Mouse (Mus musculus) lung, embryonic 14.5 days (tissue): Measurements from ENCODE around the gene Hoxb3. TPM values are rescaled to one million over a fixed set of nuclear protein-coding genes. Genes with fewer than 3 reads are reported as not detected.
A peak's percentile ranks its signal among the peaks of the same experiment; 100 is the strongest.

ENCODE experiments used
- ATAC-seq: fragments of 200-750 bp; cut with Nextera tagmentation; 2 replicates; pipeline ENCODE4 v1.8.0; 2017; ENCODE audit warnings: mild to moderate bottlenecking, moderate TSS enrichment, moderate library complexity; ENCODE audit not compliant: insufficient read depth
- DNase-seq: peaks from one replicate; pipeline ENCODE4 v3.0.0-alpha.2; 2015
- H3K27ac ChIP-seq: fragments of 300-500 bp; sonication (generic); 2 replicates; pipeline ENCODE4 v1.5.1; 2014; ENCODE audit warnings: low read depth, mild to moderate bottlenecking, moderate library complexity
- H3K27me3 ChIP-seq: fragments of 300-500 bp; sonication (generic); 2 replicates; pipeline ENCODE4 v1.6.1; 2014; ENCODE audit warnings: low read length, control low read depth; ENCODE audit not compliant: insufficient read depth
- H3K36me3 ChIP-seq: fragments of 300-500 bp; sonication (generic); 2 replicates; pipeline ENCODE4 v1.6.1; 2014; ENCODE audit warnings: control low read depth; ENCODE audit not compliant: insufficient read depth
- H3K4me1 ChIP-seq: fragments of 300-500 bp; sonication (generic); 2 replicates; pipeline ENCODE4 v1.6.1; 2014; ENCODE audit warnings: antibody characterized with exemption, control low read depth; ENCODE audit not compliant: insufficient read depth
- H3K4me2 ChIP-seq: fragments of 300-500 bp; sonication (generic); 2 replicates; pipeline ENCODE4 v1.6.1; 2014; ENCODE audit warnings: mild to moderate bottlenecking
- H3K4me3 ChIP-seq: fragments of 300-500 bp; sonication (generic); 2 replicates; pipeline ENCODE4 v1.5.1; 2014; ENCODE audit warnings: low read depth, low read length
- H3K9ac ChIP-seq: fragments of 300-500 bp; sonication (generic); 2 replicates; pipeline ENCODE4 v1.6.1; 2014
- H3K9me3 ChIP-seq: fragments of 300-500 bp; sonication (generic); 2 replicates; pipeline ENCODE4 v1.6.1; 2016; ENCODE audit warnings: low read depth, low read length, control low read depth
- CTCF ChIP-seq: IDR thresholded peaks from 2 replicates; pipeline ENCODE4 v1.5.1; 2016; ENCODE audit warnings: antibody characterized with exemption, low read depth
- WGBS: fragments of 180-500 bp; shearing (Covaris S2); extraction: QIAGEN DNeasy Blood & Tissue Kit; methylation state at CpG from one replicate; pipeline ENCODE4 v1.1.7; 2014; 5-methylcytosine and 5-hydroxymethylcytosine counted together
- polyA plus RNA-seq: library from polyadenylated mRNA; unstranded; fragments of >200 nt; fragmentation: Nextera tagmentation; extraction: Ambion mirVana; gene quantifications from 2 replicates; pipeline ENCODE4 v1.2.1, GENCODE M21; 2014

The Hoxb3 gene
- polyA plus RNA-seq, 1 experiment from 2014 or later: 6.3 TPM

- peak overlapping the region; percentile 97 for H3K9ac ChIP-seq
- peaks cover 34% of the 10 kb centered on the region for H3K27me3 ChIP-seq
- H3K27ac ChIP-seq: peak overlapping the region; percentile 100
- ATAC-seq (peak; percentile 15; the same call in 1 of the 2 replicates), DNase-seq (peak; percentile 71)
- peak; percentile 42 for TF ChIP-seq CTCF
- peak overlapping the region; percentile 64 for H3K4me3 ChIP-seq
- H3K36me3 ChIP-seq: peaks cover 46% of the 10 kb centered on the region
- H3K4me2 ChIP-seq: peak overlapping the region; percentile 84
- H3K4me1 ChIP-seq: peaks cover 30% of the 10 kb centered on the region
- 5% methylated on average over 45 of the region's 45 CpGs for WGBS
- H3K9me3 ChIP-seq: no peaks in the 10 kb centered on the region
Measured at GRCm38 (mm10) chr11:96345893-96346806, 23.0 kb downstream of the Hoxb3 start.

GRCm38 (mm10) chr11:96346916-96347520 is 23.9 kb downstream of the Hoxb3 start:
- H3K9me3 ChIP-seq: no peaks in the 10 kb centered on the region
- H3K4me2 ChIP-seq: peak overlapping the region; percentile 84
- H3K4me3 ChIP-seq: no peak overlapping the region
- 36% methylated on average over 5 of the region's 5 CpGs for WGBS
- DNase-seq (peak; percentile 58), ATAC-seq (no peak)
- H3K27ac ChIP-seq: peak overlapping the region; percentile 100
- H3K36me3 ChIP-seq: peaks cover 39% of the 10 kb centered on the region
- no peak for TF ChIP-seq CTCF
- peaks cover 29% of the 10 kb centered on the region for H3K27me3 ChIP-seq
- H3K9ac ChIP-seq: peak overlapping the region; percentile 21; the same call in 1 of the 2 replicates
- peaks cover 27% of the 10 kb centered on the region for H3K4me1 ChIP-seq

DNA sequence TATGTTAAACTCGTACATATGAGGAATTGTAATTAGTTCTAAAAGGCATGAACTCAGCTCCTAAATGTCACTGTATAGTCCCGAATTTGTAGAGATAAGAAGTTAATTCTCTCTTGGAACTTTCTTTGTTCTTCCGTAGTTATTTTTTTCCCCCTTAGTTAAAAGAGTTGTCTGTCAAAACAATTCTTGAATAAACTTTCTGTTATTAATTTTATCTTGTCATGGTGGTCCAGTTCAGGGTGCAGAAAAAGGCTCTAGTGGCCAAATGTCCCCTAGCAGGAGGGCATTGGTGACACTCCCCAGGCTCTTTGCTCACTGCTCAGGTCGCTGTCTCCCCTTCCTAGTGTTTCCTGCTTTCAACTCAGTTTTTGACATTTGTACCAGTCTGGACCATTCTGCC is 24.6 kb downstream of the Hoxb3 start:
- DNase-seq (no peak), ATAC-seq (no peak)
- peak; percentile 13; the same call in 1 of the 2 replicates for TF ChIP-seq CTCF
- no peaks in the 10 kb centered on the region for H3K9me3 ChIP-seq
- peak overlapping the region; percentile 98 for H3K27ac ChIP-seq
- H3K4me2 ChIP-seq: peak overlapping the region; percentile 83
- WGBS: 15% methylated on average over 4 of the region's 4 CpGs
- H3K4me3 ChIP-seq: peak overlapping the region; percentile 27; the same call in 1 of the 2 replicates
- H3K36me3 ChIP-seq: peaks cover 35% of the 10 kb centered on the region
- H3K4me1 ChIP-seq: peaks cover 27% of the 10 kb centered on the region
- peak overlapping the region; percentile 32 for H3K9ac ChIP-seq
- H3K27me3 ChIP-seq: peaks cover 23% of the 10 kb centered on the region

DNA sequence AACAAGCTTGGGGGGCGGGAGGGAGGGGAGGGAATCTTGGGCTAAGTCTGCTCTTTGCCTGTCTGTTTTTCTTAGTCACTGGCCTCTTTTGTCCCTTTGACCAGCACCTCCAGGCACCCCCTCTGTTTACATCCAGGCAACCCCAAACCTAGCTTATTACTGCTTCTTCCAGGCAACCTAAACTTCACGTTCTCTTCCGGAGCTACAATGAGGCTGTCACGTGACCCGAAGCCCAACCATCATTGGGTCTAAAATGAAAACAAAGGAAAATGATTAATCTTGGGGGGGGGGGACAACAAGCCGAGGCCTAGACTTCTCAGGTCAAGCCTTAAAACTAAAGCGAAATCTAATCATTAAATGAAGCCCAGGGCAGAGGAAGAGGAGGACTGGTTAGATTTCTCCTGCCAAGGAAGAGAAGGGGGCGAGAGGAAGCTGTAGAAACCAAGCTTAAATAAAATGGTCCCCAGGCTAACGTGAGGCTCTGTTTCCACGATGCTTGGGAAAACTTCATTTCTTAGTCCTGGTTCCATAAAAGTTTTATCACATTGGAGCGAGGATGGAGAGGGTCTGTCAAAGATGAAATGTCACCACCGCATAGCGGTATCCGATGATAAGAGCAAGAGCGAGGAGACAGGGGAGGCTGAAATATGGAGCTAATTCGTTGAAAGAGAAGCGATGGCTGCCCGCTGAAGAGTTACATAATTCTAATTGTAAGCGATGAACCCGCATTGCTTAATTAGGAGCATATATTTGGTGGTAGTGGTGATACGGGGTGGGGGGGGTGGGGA is 25.2 kb downstream of the Hoxb3 start:
- DNase-seq: peak; percentile 88
- TF ChIP-seq CTCF: no peak
- Histone ChIP-seq H3K4me3 (peak overlapping the region; percentile 27; the same call in 1 of the 2 replicates), H3K9me3 (no peaks in the 10 kb centered on the region), H3K36me3 (peaks cover 35% of the 10 kb centered on the region), H3K4me2 (peak overlapping the region; percentile 83), H3K27me3 (peaks cover 17% of the 10 kb centered on the region), H3K4me1 (peaks cover 27% of the 10 kb centered on the region), H3K27ac (peak overlapping the region; percentile 98), H3K9ac (peak overlapping the region; percentile 32)
- no peak for ATAC-seq
- WGBS: 15% methylated on average over 21 of the region's 21 CpGs

DNA sequence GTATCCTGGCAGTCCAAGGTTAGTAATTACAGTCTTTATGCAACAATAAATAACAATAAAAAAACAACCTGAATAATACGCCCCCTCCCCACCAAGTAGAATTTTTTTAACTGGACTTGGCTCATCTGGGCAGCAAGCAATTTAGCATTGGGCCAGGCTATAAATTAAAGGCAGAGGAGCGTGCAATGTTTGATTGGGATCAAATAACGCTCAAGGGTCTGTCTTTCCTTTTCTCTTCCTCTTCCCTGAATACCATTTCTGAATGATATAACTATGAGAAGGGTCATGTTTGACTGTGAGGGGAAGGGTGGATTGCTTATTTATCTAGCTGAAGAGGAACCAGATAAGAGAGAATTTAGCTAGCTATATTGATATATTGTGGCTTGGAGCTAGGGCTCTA is 25.9 kb downstream of the Hoxb3 start:
- no peaks in the 10 kb centered on the region for H3K9me3 ChIP-seq
- peak overlapping the region; percentile 32 for H3K9ac ChIP-seq
- no peak for ATAC-seq
- no peak for DNase-seq
- peaks cover 26% of the 10 kb centered on the region for H3K4me1 ChIP-seq
- H3K36me3 ChIP-seq: peaks cover 36% of the 10 kb centered on the region
- H3K4me2 ChIP-seq: peak overlapping the region; percentile 83
- H3K4me3 ChIP-seq: peak overlapping the region; percentile 27
- H3K27ac ChIP-seq: peak overlapping the region; percentile 98
- WGBS: 23% methylated on average over 3 of the region's 3 CpGs
- no peak for TF ChIP-seq CTCF
- H3K27me3 ChIP-seq: peaks cover 15% of the 10 kb centered on the region

GRCm38 (mm10) chr11:96349491-96350340 is 26.6 kb downstream of the Hoxb3 start:
- 9% methylated on average over 14 of the region's 14 CpGs for WGBS
- H3K27ac ChIP-seq: peak overlapping the region; percentile 98
- TF ChIP-seq CTCF: no peak
- H3K4me2 ChIP-seq: peak overlapping the region; percentile 83
- DNase-seq (peak; percentile 78), ATAC-seq (peak; percentile 14; the same call in 1 of the 2 replicates)
- peaks cover 24% of the 10 kb centered on the region for H3K4me1 ChIP-seq
- peaks cover 36% of the 10 kb centered on the region for H3K36me3 ChIP-seq
- H3K9ac ChIP-seq: peak overlapping the region; percentile 32
- H3K9me3 ChIP-seq: no peaks in the 10 kb centered on the region
- peaks cover 8% of the 10 kb centered on the region for H3K27me3 ChIP-seq
- peak overlapping the region; percentile 27 for H3K4me3 ChIP-seq
